Mouse (Mus musculus) NIH3T3 (cell line): ENCODE measurements around the gene BC003965.
"Not testable (repeated sequence)": the region's sequence is repeated elsewhere in the genome, so short reads cannot be mapped to it uniquely, and the experiment has no call there.

ENCODE experiments used
- DNase-seq: peaks from one replicate; pipeline ENCODE4 v3.0.0-alpha.2; 2012; ENCODE audit warnings: low read depth

The BC003965 gene

DNA sequence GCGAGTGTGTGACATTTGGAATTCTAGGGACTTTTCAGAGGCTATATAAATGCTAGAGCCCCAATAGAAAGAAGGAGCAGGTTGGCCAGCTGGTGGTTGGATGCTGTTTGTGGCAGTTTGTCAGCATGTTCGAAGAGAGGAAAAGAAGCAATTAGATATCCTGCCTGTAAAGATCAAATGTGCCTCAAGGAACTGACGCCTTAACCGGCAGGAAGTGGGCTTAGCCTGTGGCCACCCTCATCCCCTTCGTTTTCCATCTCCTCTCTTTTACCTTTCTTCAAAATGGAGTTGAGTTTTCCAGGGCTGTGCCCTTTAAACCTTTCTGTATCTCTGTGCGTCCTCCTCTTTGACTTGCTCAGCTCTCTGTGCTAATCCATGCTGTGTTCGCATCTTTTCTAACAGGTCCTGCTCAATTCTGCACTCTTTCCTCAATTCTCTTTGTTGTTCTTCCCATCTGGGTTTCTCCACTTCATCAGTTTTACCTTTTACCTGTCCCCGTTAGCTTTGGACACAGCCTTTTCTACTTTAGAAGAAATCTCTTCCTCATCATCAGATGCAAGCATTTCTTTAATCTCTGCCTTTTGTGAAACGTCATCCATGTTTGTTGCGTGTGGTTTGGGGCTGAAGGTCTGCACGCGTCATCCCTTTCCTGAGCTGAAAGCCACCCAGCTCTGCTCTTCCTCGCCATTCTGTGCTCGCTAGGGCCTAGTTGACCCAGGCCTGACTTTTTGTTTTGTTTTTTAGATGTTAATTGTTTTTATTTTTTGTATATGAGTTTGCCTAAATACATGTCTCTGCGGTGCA lies 35.3 kb downstream of the BC003965 start:
- no peak for DNase-seq

DNA sequence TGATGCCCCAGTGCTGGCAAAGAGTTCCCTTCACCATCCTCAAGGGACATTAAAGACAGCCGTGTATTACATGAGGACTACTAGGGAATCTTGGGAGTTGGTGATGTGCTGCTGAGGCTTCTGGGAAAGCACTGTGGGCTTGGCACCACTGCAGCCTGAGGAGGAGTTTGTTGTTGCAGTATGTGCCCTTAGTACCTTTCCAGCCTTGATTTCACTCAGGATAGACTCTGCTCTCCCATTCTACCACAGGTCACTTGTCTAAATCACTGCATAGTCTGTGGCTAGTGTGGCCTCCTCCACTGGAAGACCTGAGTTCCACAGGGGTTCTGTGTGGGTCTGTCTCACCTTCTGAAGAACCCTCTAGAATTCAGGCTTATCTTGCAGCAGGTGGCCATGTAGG lies 36.4 kb downstream of the BC003965 start:
- no peak for DNase-seq

DNA sequence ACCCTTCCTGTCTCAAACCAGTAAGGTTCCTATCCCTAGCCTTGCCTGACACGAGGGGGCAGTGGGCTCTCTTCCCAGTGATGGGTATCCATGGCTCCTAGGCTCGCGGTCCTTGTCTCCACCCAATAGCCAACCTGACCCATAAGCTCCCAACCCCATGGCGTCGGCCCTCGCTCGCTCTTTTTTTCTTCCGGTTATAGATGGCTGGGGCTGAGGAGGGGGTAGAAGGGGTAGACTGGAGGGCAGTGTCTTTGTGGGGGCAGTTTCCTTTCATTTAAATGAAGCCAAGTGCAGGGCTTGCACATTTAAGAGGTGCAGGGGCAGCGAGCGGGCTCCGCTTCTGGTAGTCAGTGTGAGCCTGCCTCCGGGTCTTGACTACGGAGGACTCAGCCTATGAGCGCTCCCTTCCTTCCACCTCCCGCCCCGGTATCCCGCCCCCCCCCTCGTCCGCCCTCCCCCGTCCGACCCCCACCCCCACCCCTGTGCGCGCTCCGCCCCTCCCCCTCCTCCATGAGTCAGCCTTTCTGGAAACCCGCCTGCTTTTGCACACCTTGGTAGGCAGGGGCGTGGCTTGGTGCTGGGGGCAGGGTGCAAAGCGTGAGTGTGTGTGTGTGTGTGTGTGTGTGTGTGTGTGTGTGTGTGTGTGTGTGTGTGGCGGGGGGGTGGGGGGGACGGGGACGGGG lies 37.6 kb downstream of the BC003965 start:
- DNase-seq = peak; percentile 80

DNA sequence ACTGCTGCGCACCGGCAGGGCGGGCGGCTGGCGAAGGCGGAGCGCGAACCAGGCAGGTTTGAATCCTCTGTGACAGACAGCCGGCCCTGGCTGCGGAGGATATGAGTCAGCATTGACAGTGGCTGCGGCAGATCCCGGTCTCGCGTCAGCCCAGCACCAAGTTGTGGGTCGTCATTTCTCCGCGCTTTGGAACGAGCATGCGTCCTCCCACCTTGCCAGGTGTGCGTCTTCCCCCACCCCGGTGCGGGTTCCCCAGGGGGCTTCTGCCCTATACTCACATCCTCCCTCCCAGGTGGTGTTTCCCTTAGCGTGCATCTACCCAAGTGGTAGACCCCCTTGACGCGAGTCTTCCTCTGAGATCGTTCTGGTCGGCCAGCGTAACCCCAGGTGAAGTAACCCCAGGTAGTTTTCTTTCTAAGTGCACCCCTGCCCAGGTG lies 38.2 kb downstream of the BC003965 start:
- not testable (repeated sequence) for DNase-seq

DNA sequence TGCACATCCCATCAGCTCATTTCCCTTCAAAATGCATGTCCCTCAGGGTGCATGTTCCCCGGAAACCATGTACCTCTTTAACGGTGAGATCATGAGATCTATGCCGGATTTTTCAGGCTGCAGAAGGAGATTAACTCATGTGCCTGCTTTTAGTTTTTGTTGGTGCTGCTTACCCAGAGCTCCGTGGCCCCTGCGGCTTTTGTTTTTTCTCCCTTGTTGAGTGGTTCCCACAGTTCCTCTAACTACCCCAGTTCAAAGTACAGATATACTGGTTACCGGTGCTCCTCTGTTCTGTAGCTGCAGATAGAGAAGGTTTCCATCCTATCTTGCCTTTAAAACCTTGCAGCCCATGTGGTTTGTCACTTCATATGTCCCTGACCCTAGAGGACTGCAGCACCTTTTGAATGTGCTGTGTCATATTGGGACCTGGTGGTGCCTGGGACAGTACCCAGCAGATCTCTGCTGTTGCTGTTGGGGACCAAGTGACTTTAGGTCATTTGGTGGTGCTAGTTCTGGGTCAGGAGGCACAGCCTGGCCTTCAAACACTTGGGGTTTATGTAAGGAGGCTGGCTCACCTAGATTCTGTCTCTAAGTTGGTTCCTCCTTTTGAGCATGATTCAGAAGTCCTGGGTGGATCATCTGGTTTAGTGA lies 38.7 kb downstream of the BC003965 start:
- DNase-seq = peak; percentile 9

DNA sequence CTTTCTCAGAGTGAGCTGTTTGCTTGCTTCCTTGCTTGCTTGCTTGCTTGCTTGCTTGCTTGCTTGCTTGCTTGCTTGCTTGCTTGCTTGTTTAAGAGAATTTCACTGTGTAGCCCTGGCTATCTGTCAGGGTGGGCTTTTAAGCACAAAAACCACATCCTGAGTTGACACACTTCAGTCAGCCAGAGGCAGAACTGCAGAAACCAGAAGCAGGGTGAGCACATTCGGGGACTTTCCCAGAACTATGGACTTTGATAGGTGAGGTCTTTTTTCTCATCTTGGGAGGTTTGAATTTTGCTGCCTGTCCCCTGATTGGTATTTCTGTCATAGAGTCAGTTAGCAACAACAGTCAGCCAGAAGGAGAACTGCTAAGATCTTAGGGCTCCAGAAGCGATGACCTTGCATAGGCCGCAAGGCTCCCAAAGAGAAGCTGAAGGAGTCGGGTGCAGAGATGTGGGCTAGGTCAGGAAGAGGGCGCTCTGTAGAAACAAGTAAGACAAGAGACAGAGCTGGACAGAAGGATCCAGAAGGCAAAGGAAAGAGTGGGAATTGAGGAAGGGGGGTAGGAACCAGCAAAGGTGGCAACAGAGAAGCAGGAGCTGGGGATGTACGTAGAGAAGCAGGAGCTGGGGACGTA lies 40.4 kb downstream of the BC003965 start:
- DNase-seq = no peak

DNA sequence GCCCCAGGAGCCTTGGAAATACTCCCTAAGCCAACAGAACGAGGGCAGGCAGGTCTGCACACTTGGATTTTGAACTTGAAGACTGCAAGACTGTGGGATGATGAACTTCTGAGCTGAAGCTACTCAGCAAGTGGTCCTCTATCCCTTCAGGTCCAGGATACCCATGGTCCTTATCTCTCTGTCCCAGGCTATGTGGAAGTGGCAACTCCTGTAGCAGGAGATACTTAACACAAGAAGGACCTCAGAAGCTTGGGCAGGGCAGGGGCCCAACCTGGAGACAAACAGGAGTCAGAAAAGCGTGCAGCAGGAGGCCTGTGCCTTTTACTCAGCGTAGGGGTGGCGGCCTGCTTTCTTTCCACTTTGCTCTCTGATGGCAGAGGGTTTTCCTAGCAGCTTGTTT lies 41.3 kb downstream of the BC003965 start:
- DNase-seq = no peak

DNA sequence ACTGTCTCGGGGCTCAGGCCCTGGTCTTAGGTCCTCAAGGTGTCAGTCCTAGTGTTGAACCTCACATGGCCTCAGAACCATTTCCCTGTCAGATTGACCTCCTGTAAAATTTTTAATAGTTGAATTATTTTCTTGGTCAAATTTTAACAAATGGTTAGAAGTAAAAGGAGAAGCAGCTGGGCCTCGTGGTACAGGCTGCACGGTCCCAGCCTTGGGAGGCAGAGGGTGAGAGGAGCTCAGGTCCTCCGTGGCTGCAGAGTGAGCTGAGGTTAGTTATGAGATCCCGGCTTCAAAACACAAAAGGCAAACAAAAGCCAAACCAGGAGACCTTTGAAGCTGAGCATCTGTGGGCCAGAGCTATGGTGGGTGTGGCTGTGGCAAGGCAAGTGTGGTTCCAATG lies 43.6 kb downstream of the BC003965 start:
- DNase-seq = no peak

DNA sequence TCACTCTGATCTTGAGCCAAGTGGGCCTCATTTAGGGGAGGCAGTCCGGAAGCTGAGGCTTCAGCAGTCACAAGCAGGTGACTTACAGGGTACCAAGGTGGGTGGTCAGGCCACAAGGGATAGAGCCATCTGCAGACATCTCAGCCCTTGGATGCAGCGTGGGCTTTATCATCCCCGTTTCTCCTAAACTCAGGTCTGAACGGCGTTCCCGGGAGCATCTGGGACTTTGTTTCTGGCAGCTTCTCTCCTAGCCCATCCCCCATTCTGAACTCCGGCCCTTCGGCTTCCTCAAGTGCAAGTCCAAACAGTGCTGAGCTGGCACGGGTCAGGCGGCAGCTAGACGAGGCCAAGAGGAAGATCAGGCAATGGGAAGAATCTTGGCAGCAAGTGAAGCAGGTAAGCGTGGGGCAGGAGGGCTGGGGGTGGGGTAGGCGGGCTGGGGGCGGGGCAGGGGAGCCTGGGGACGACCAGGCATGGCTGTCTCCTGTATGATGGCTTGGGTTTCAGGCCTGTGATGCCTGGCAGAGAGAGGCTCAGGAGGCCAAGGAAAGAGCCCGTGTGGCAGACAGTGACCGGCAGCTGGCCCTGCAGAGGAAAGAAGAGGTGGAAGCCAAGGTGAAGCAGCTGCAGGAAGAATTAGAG lies 45.8 kb downstream of the BC003965 start:
- not testable (repeated sequence) for DNase-seq

DNA sequence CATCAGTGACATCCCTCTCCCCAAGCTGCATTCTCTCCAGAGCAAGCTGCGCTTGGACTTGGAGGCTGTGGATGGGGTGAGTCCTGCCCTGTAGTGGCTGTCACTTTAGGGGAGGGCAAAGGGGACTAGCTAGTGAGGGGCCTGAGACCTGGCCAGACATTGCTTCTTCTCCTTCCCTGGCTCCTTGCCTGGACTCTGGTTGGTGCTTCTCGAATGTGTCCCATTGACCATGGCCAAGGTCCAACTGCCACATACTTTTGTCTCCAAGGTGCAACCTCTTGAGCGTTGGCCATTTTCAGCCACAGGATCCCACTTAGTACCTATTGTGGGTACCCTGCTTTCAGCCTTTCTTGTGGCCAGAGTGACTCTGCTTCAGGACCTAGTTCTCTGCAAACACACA lies 46.3 kb downstream of the BC003965 start:
- no peak for DNase-seq

DNA sequence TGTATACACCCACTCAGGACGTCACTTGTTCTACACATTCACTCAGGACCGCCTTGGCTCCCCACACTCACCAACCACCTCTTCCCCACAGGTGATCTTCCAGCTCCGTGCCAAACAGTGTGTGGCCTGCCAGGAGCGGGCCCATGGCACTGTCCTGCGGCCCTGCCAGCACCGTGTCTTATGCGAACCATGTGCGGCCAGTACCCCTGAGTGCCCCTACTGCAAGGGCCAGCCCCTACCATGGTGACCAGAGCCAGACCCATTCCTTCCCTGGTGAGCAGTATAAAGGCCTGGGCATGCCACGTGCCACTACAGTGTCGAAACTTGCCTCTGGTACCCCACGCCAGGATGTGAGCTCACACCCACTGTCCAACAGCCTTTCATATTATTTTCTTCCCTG lies 47.3 kb downstream of the BC003965 start:
- DNase-seq = not testable (repeated sequence)

DNA sequence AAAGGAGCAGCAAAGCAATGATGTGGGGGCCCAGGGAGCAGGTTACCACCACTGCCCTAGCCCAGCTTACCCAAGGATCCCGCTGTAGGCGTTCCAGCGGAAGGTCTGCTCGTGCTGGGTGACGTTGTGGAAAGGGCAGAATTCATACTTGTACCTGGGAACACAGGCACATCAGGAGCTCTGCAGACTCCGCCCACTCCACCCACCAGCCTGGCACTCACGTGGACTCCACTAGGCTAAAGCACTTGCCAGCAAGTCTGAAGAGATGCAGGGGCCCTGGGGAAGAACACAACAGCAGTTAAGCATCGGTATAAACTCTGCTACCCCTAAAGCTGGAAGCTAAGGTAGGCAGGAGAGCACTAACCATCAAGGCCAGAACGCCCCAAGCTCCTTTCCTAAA lies 51.3 kb downstream of the BC003965 start:
- no peak for DNase-seq
